Mouse (Mus musculus): ENCODE data around the gene Dmbx1. TPM values are rescaled to one million over a fixed set of nuclear protein-coding genes. Genes with fewer than 3 reads are reported as not detected.

Dmbx1 gene
- total and polyA plus RNA-seq, 3 experiments, result not detected

- DNase-seq, result no peak
Measured at GRCm38 (mm10) chr4:115886875-115887274, 52.9 kb downstream of the Dmbx1 start.

- no peak for DNase-seq
Measured at GRCm38 (mm10) chr4:115885846-115886245, 53.9 kb downstream of the Dmbx1 start.

- no peak for DNase-seq
Measured at GRCm38 (mm10) chr4:115884022-115884421, 55.7 kb downstream of the Dmbx1 start, which contains the start of gene Kncn. TSS of gene Kncn (plus strand) at chr4:115884400.

- no peak for DNase-seq
Measured at GRCm38 (mm10) chr4:115882195-115882594, 57.5 kb downstream of the Dmbx1 start.

- DNase-seq, result no peak
Measured at GRCm38 (mm10) chr4:115881183-115881582, 58.5 kb downstream of the Dmbx1 start.

GRCm38 (mm10) chr4:115878828-115879227 is 60.9 kb downstream of the Dmbx1 start:
- no peak for DNase-seq

- no peak for DNase-seq
Measured at GRCm38 (mm10) chr4:115878216-115878678, 61.5 kb downstream of the Dmbx1 start.

- no peak for DNase-seq
Measured at GRCm38 (mm10) chr4:115873231-115873630, 66.5 kb downstream of the Dmbx1 start.

GRCm38 (mm10) chr4:115869512-115870210 is 70.1 kb downstream of the Dmbx1 start:
- no peak for DNase-seq

Other genes with a start within 250 kb of the Dmbx1 start
- 10 to 100 TPM; 82.3 to 86.1 TPM for gene Efcab14, start 202.2 kb downstream of the Dmbx1 start, total RNA-seq (2021)
- 29.4 and 31.3 TPM in 2 replicates for gene Efcab14, start 202.2 kb downstream of the Dmbx1 start, polyA plus RNA-seq (2012; rRNA removed)
- 1 to 10 TPM; 1.6 to 6.5 TPM for gene Tex38, start 158.9 kb downstream of the Dmbx1 start, total RNA-seq (2021)
- gene Tex38, start 158.9 kb downstream of the Dmbx1 start, polyA plus RNA-seq (2012; rRNA removed), result 0.38 and 1.1 TPM in 2 replicates
- 10 to 100 TPM; 41.9 to 72.8 TPM for gene Atpaf1, start 155.1 kb downstream of the Dmbx1 start, total RNA-seq (2021)
- 90.6 and 92.6 TPM in 2 replicates for gene Atpaf1, start 155.1 kb downstream of the Dmbx1 start, polyA plus RNA-seq (2012; rRNA removed)
- gene Mob3c, start 111.8 kb downstream of the Dmbx1 start, total RNA-seq (2021), result 10 to 100 TPM; 11.0 to 13.2 TPM
- gene Mob3c, start 111.8 kb downstream of the Dmbx1 start, polyA plus RNA-seq (2012; rRNA removed), result 37.9 and 39.5 TPM in 2 replicates
- 10 to 100 TPM; 36.4 to 41.6 TPM for gene Mknk1, start 100.7 kb downstream of the Dmbx1 start, total RNA-seq (2021)
- 47.0 and 60.2 TPM in 2 replicates for gene Mknk1, start 100.7 kb downstream of the Dmbx1 start, polyA plus RNA-seq (2012; rRNA removed)
- gene Kncn, start 55.5 kb downstream of the Dmbx1 start, total RNA-seq (2021), result not detected
- gene Kncn, start 55.5 kb downstream of the Dmbx1 start, polyA plus RNA-seq (2012; rRNA removed), result 0.10 TPM in 1 of 2 replicates, not detected in the other
- gene 6430628N08Rik, start 49.3 kb downstream of the Dmbx1 start, total RNA-seq (2021), result not detected
- not detected in 2 replicates for gene 6430628N08Rik, start 49.3 kb downstream of the Dmbx1 start, polyA plus RNA-seq (2012; rRNA removed)
- 1 to 10 TPM; 3.7 to 4.8 TPM for gene Faah, start 78.0 kb upstream of the Dmbx1 start, total RNA-seq (2021)
- 4.7 and 8.0 TPM in 2 replicates for gene Faah, start 78.0 kb upstream of the Dmbx1 start, polyA plus RNA-seq (2012; rRNA removed)
- 10 to 100 TPM; 24.4 to 32.7 TPM for gene Nsun4, start 114.0 kb upstream of the Dmbx1 start, total RNA-seq (2021)
- gene Nsun4, start 114.0 kb upstream of the Dmbx1 start, polyA plus RNA-seq (2012; rRNA removed), result 7.7 and 10.3 TPM in 2 replicates
- 100 to 1,000 TPM; 439 to 769 TPM for gene Uqcrh, start 135.1 kb upstream of the Dmbx1 start, total RNA-seq (2021)
- gene Uqcrh, start 135.1 kb upstream of the Dmbx1 start, polyA plus RNA-seq (2012; rRNA removed), result 33.6 and 37.9 TPM in 2 replicates
- 10 to 100 TPM; 63.3 to 71.4 TPM for gene Lrrc41, start 135.3 kb upstream of the Dmbx1 start, total RNA-seq (2021)
- 119 and 160 TPM in 2 replicates for gene Lrrc41, start 135.3 kb upstream of the Dmbx1 start, polyA plus RNA-seq (2012; rRNA removed)
- under 1 TPM; 0.58 to 0.62 TPM for gene Rad54l, start 183.8 kb upstream of the Dmbx1 start, total RNA-seq (2021)
- gene Rad54l, start 183.8 kb upstream of the Dmbx1 start, polyA plus RNA-seq (2012; rRNA removed), result 0.45 and 0.46 TPM in 2 replicates
- 10 to 100 TPM; 48.1 to 70.5 TPM for gene Pomgnt1, start 183.9 kb upstream of the Dmbx1 start, total RNA-seq (2021)
- 28.0 and 34.9 TPM in 2 replicates for gene Pomgnt1, start 183.9 kb upstream of the Dmbx1 start, polyA plus RNA-seq (2012; rRNA removed)
- gene Lurap1, start 211.4 kb upstream of the Dmbx1 start, total RNA-seq (2021), result 10 to 100 TPM in 1 of 2 experiments, 1 to 10 TPM in 1; 5.2 to 16.2 TPM
- gene Lurap1, start 211.4 kb upstream of the Dmbx1 start, polyA plus RNA-seq (2012; rRNA removed), result 1.8 and 2.5 TPM in 2 replicates
- not detected for gene Tspan1, start 227.7 kb upstream of the Dmbx1 start, total RNA-seq (2021)
- not detected in 2 replicates for gene Tspan1, start 227.7 kb upstream of the Dmbx1 start, polyA plus RNA-seq (2012; rRNA removed)
- gene 1700042G07Rik, start 233.4 kb upstream of the Dmbx1 start, total RNA-seq (2021), result not detected
- not detected in 2 replicates for gene 1700042G07Rik, start 233.4 kb upstream of the Dmbx1 start, polyA plus RNA-seq (2012; rRNA removed)
- gene Gm49337, start 233.5 kb upstream of the Dmbx1 start, total RNA-seq (2021), result under 1 TPM in 1 of 2 experiments, not detected in 1; 0.52 TPM
- not detected in 2 replicates for gene Gm49337, start 233.5 kb upstream of the Dmbx1 start, polyA plus RNA-seq (2012; rRNA removed)